ENCODE assay signal across 16 mouse cellular contexts in genomic region chr5:127821960-127822359, GRCm38 (mm10).
DNase-seq lines count a peak whose midpoint lies in the region; ATAC-seq and TF ChIP-seq lines count a peak whose summit lies in the region.
"Had no signal": no experiment of that assay in that cellular context is flagged by ENCODE, and none has a peak within 500 bp of the region (broad histone marks: within the 10 kb centered on the region; RNA-seq: fewer than 3 reads in every experiment).

No protein-coding gene starts in this region.

- no peak overlapping the region for H3K4me3 ChIP-seq in hindbrain, embryonic 11.5 days (ENCODE audit: low read depth, low read length)
- no peak overlapping the region for H3K4me3 ChIP-seq in hindbrain, embryonic 13.5 days
- no peak overlapping the region for H3K4me3 ChIP-seq in liver, adult 2 months (ENCODE audit: insufficient read depth, low read depth, low read length)
- H3K4me3 ChIP-seq in liver, embryonic 11.5 days (ENCODE audit: low read depth, low read length) = no peak overlapping the region
- H3K4me3 ChIP-seq in MEL (ENCODE audit: control insufficient read depth in 1 of 2, insufficient read depth in 1 of 2, low read depth in 2 of 2, low read length in 2 of 2) = no peak overlapping the region
- H3K4me3 ChIP-seq: forebrain, embryonic 13.5 days; neural tube, embryonic 13.5 days had no signal

- no peaks in the 10 kb centered on the region for H3K4me1 ChIP-seq in hindbrain, embryonic 11.5 days (replicated peaks; ENCODE audit: control insufficient read depth, insufficient read depth, low read length)
- no peaks in the 10 kb centered on the region for H3K4me1 ChIP-seq in hindbrain, embryonic 13.5 days (replicated peaks)
- H3K4me1 ChIP-seq in liver, adult 2 months (ENCODE audit: control insufficient read depth, insufficient read depth, low read length) = no peaks in the 10 kb centered on the region
- no peaks in the 10 kb centered on the region for H3K4me1 ChIP-seq in liver, embryonic 11.5 days (replicated peaks; ENCODE audit: control insufficient read depth, insufficient read depth, low read length)
- H3K4me1 ChIP-seq in MEL (ENCODE audit: control insufficient read depth in 1 of 2, insufficient read depth in 2 of 2, low read length in 2 of 2) = no peaks in the 10 kb centered on the region
- H3K4me1 ChIP-seq: forebrain, embryonic 13.5 days; neural tube, embryonic 13.5 days had no signal

- no peaks in the 10 kb centered on the region for H3K79me2 ChIP-seq in liver, adult 2 months (ENCODE audit: control insufficient read depth, insufficient read depth, low read length)
- H3K79me2 ChIP-seq in MEL (ENCODE audit: control insufficient read depth, insufficient read depth, low read length, poor library complexity) = no peaks in the 10 kb centered on the region

- no peak for ATAC-seq in hindbrain, embryonic 11.5 days (ENCODE audit: low FRiP score)
- no peak for ATAC-seq in hindbrain, embryonic 13.5 days (ENCODE audit: low FRiP score)
- ATAC-seq in liver, embryonic 11.5 days (replicated peaks; ENCODE audit: low FRiP score) = no peak
- ATAC-seq: forebrain, embryonic 13.5 days; inflammation-experienced regulatory T-cells, adult 6 months had no signal

- peak; percentile 10 for DNase-seq in hindbrain, embryonic 11.5 days (ENCODE audit: low spot score)
- DNase-seq in liver, adult 2 months (ENCODE audit: extremely low read depth, low read depth, low spot score) = peak; percentile 14
- no peak for DNase-seq in liver, embryonic 11.5 days (ENCODE audit: low spot score)
- peak; percentile 5 for DNase-seq in MEL (ENCODE audit: low read depth, low spot score)
- peak; percentile 30 for DNase-seq in embryo, embryonic 10.5 days (ENCODE audit: low spot score)
- DNase-seq in frontal cortex, postnatal 14 days (ENCODE audit: low spot score in 2 of 2) = no peak
- no peak for DNase-seq in heart, adult 18-20 months
- DNase-seq: adrenal gland, postnatal 36 days; B cell, adult 2 months; cerebellum, postnatal 25 days; gastrocnemius, postnatal 10 days had no signal

- no peak overlapping the region for H3K27ac ChIP-seq in hindbrain, embryonic 11.5 days (ENCODE audit: low read depth, low read length)
- no peak overlapping the region for H3K27ac ChIP-seq in hindbrain, embryonic 13.5 days
- H3K27ac ChIP-seq in liver, adult 2 months (replicated peaks; ENCODE audit: insufficient read depth, low read depth, low read length) = no peak overlapping the region
- H3K27ac ChIP-seq in liver, embryonic 11.5 days (ENCODE audit: low read depth, low read length) = no peak overlapping the region
- H3K27ac ChIP-seq in MEL (ENCODE audit: control insufficient read depth, low read depth, low read length) = no peak overlapping the region
- H3K27ac ChIP-seq: forebrain, embryonic 13.5 days; neural tube, embryonic 13.5 days had no signal

- H3K36me3 ChIP-seq in hindbrain, embryonic 11.5 days (ENCODE audit: control insufficient read depth, insufficient read depth, low read length) = no peaks in the 10 kb centered on the region
- no peaks in the 10 kb centered on the region for H3K36me3 ChIP-seq in hindbrain, embryonic 13.5 days
- H3K36me3 ChIP-seq in liver, adult 2 months (ENCODE audit: control insufficient read depth, insufficient read depth, low read length) = no peaks in the 10 kb centered on the region
- no peaks in the 10 kb centered on the region for H3K36me3 ChIP-seq in liver, embryonic 11.5 days (ENCODE audit: control insufficient read depth, insufficient read depth, low read length)
- no peaks in the 10 kb centered on the region for H3K36me3 ChIP-seq in MEL (ENCODE audit: control insufficient read depth in 1 of 2, insufficient read depth in 2 of 2, low read length in 2 of 2)
- H3K36me3 ChIP-seq: neural tube, embryonic 13.5 days had no signal

- no peak for TF ChIP-seq CTCF in liver, adult 2 months (IDR thresholded peaks at IDR 0.05; ENCODE audit: low read depth, low read length)
- peak in 1 of 3 experiments; percentile 18; a peak in 1 of 6 replicates for TF ChIP-seq CTCF in MEL (IDR thresholded peaks at IDR 0.05 in 2 of 3, conservative IDR thresholded peaks at IDR 0.05 in 1 of 3; ENCODE audit: control insufficient read depth in 1 of 3, insufficient read depth in 1 of 3, low read depth in 2 of 3, low read length in 3 of 3, poor library complexity in 1 of 3, severe bottlenecking in 1 of 3)

- no peak overlapping the region for H3K9ac ChIP-seq in hindbrain, embryonic 11.5 days (ENCODE audit: low read depth, low read length)
- H3K9ac ChIP-seq in hindbrain, embryonic 13.5 days = no peak overlapping the region
- no peak overlapping the region for H3K9ac ChIP-seq in liver, adult 2 months (ENCODE audit: low read depth, low read length)
- no peak overlapping the region for H3K9ac ChIP-seq in liver, embryonic 11.5 days (ENCODE audit: low read depth, low read length)
- H3K9ac ChIP-seq in MEL (ENCODE audit: control insufficient read depth, low read depth, low read length, poor library complexity, severe bottlenecking) = no peak overlapping the region
- H3K9ac ChIP-seq: forebrain, embryonic 13.5 days; neural tube, embryonic 13.5 days had no signal

- TF ChIP-seq EP300 in MEL (IDR thresholded peaks at IDR 0.05; ENCODE audit: low read depth in 1 of 2, low read length in 2 of 2) = no peak

- no peaks in the 10 kb centered on the region for H3K27me3 ChIP-seq in hindbrain, embryonic 11.5 days (ENCODE audit: control insufficient read depth, insufficient read depth, low read length)
- H3K27me3 ChIP-seq in hindbrain, embryonic 13.5 days = no peaks in the 10 kb centered on the region
- H3K27me3 ChIP-seq in liver, adult 2 months (ENCODE audit: control insufficient read depth, insufficient read depth, low read length) = no peaks in the 10 kb centered on the region
- no peaks in the 10 kb centered on the region for H3K27me3 ChIP-seq in liver, embryonic 11.5 days (replicated peaks; ENCODE audit: control insufficient read depth, insufficient read depth, low read length)
- no peaks in the 10 kb centered on the region for H3K27me3 ChIP-seq in MEL (ENCODE audit: control insufficient read depth in 1 of 2, insufficient read depth in 2 of 2, low read length in 2 of 2)
- H3K27me3 ChIP-seq: forebrain, embryonic 13.5 days; neural tube, embryonic 13.5 days had no signal

- 24% methylated on average over 1 of the region's 1 CpGs for WGBS in hindbrain, embryonic 11.5 days
- whole genome bisulfite sequencing in hindbrain, embryonic 13.5 days = 50% methylated on average over 1 of the region's 1 CpGs
- 28% methylated on average over 1 of the region's 1 CpGs for WGBS in liver, adult 2 months
- 28% methylated on average over 1 of the region's 1 CpGs for WGBS in liver, embryonic 11.5 days

- TF ChIP-seq RAD21 in MEL (IDR thresholded peaks at IDR 0.05; ENCODE audit: low read depth, low read length) = peak; percentile 23

- H3K4me2 ChIP-seq in hindbrain, embryonic 11.5 days (replicated peaks; ENCODE audit: low read depth, low read length) = no peak overlapping the region
- H3K4me2 ChIP-seq in hindbrain, embryonic 13.5 days = no peak overlapping the region
- H3K4me2 ChIP-seq in liver, embryonic 11.5 days = no peak overlapping the region
- H3K4me2 ChIP-seq: forebrain, embryonic 13.5 days; heart, embryonic 11.5 days; neural tube, embryonic 13.5 days had no signal

- no peaks in the 10 kb centered on the region for H3K9me3 ChIP-seq in hindbrain, embryonic 11.5 days (ENCODE audit: control insufficient read depth, low read length)
- H3K9me3 ChIP-seq in hindbrain, embryonic 13.5 days = peaks cover 9% of the 10 kb centered on the region
- peaks cover 9% of the 10 kb centered on the region; the same call in 1 of the 2 replicates for H3K9me3 ChIP-seq in liver, embryonic 11.5 days (ENCODE audit: control insufficient read depth, low read length)
- H3K9me3 ChIP-seq in MEL (replicated peaks; ENCODE audit: insufficient read depth, low read length) = no peaks in the 10 kb centered on the region
- H3K9me3 ChIP-seq: neural tube, embryonic 13.5 days had no signal

- TF ChIP-seq POLR2A in liver, adult 2 months (IDR thresholded peaks at IDR 0.05; ENCODE audit: extremely low read depth, insufficient read depth, low read length) = no peak
- TF ChIP-seq POLR2A in MEL (IDR thresholded peaks at IDR 0.05; ENCODE audit: control insufficient read depth in 1 of 2, insufficient read depth in 1 of 2, low read depth in 1 of 2, low read length in 2 of 2, poor library complexity in 1 of 2) = no peak

TF ChIP-seq in MEL, 35 proteins besides CTCF, POLR2A, EP300 and RAD21:
- TF ChIP-seq NELFE (IDR thresholded peaks at IDR 0.05; ENCODE audit: low read depth, low read length) (no peak), SMC3 (IDR thresholded peaks at IDR 0.05; ENCODE audit: low read depth, low read length) (0 out of 2 replicates have a peak, but pooled peaks have one; percentile 15)

Comparison
In these comparisons a context has a peak if more than half of its experiments do, and no peak if none do; other contexts are left out.
1. DNase-seq: peak in hindbrain, embryonic 11.5 days (single experiment), liver, adult 2 months (single experiment), MEL (single experiment) and embryo, embryonic 10.5 days (single experiment); none in liver, embryonic 11.5 days (single experiment), frontal cortex, postnatal 14 days (0 of 2) and heart, adult 18-20 months (0 of 2).